Mouse (Mus musculus) testis, adult 2 months (tissue): ENCODE measurements around the gene Cdk9.

ENCODE experiments used
- CTCF ChIP-seq: fragments of 200-500 bp; IDR thresholded peaks from 2 replicates; pipeline ENCODE4 v1.5.1; 2012; ENCODE audit warnings: low read depth, mild to moderate bottlenecking, inconsistent platforms, low read length, moderate library complexity; ENCODE audit not compliant: control insufficient read depth, insufficient read depth, insufficient replicate concordance
- POLR2A ChIP-seq: fragments of 200-500 bp; IDR thresholded peaks from 2 replicates; pipeline ENCODE4 v1.6.1; 2012; ENCODE audit warnings: low read depth, mild to moderate bottlenecking, inconsistent platforms, low read length, moderate library complexity; ENCODE audit not compliant: control insufficient read depth

DNA sequence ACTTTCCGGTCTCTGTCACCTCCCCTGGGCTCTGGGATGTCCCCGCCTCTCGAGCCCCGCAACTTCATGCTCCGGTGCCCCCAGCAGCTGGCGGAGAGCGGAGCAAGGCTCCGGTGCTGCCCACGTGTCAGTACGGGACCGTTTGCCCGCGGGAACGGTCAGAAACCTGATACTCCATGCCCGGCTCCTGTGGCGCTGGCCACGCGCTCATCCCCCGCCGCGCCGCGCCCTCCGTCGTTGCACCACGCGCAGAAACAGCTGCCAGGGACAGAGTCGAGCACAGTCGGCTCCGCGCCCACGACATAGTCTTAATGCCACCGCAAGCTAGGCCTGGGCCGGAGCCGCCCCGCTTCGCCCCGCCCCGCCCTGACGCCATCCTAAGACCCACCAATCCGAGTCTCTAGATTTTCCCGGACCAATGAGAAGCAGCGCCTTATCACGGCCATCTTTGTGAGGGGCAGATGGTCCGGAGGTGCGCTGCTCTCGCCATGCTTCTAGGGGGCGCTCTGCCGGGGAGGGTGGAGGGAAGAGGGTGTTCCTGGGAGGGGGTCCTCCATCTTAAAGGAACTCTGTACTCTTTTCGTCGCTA, 19.0 kb downstream of the Cdk9 start:
- TF ChIP-seq CTCF (peak; percentile 87), POLR2A (peak; percentile 84)
